Mouse (Mus musculus) ES-Bruce4 (cell line): ENCODE results near the gene Med28. TPM values are rescaled to one million over a fixed set of nuclear protein-coding genes. Genes with fewer than 3 reads are reported as not detected.

Experiments
- H3K27ac ChIP-seq: 2 replicates; pipeline ENCODE4 v1.5.1; 2012; ENCODE audit warnings: low read length, inconsistent platforms; ENCODE audit not compliant: insufficient read depth
- H3K27me3 ChIP-seq: 2 replicates; pipeline ENCODE4 v1.6.1; 2012; ENCODE audit warnings: mild to moderate bottlenecking, low read length, inconsistent platforms; ENCODE audit not compliant: control insufficient read depth, poor library complexity, insufficient read depth, severe bottlenecking
- H3K36me3 ChIP-seq: 2 replicates; pipeline ENCODE4 v1.6.1; 2012; ENCODE audit warnings: inconsistent platforms, mild to moderate bottlenecking, low read length, moderate library complexity; ENCODE audit not compliant: control insufficient read depth, poor library complexity, insufficient read depth, severe bottlenecking
- H3K4me1 ChIP-seq: one replicate; pipeline ENCODE4 v1.8.1; 2011; ENCODE audit warnings: low read length; ENCODE audit not compliant: control insufficient read depth, insufficient read depth
- H3K4me3 ChIP-seq: 2 replicates; pipeline ENCODE4 v1.5.1; 2011; ENCODE audit warnings: low read depth, mild to moderate bottlenecking, low read length
- H3K9ac ChIP-seq: 2 replicates; pipeline ENCODE4 v1.6.1; 2012; ENCODE audit warnings: low read depth, mild to moderate bottlenecking, inconsistent platforms; ENCODE audit not compliant: poor library complexity, severe bottlenecking
- H3K9me3 ChIP-seq: replicated peaks from 2 replicates; pipeline ENCODE4 v1.6.1; 2012; ENCODE audit warnings: mild to moderate bottlenecking, low read length, inconsistent platforms; ENCODE audit not compliant: control insufficient read depth, poor library complexity, insufficient read depth, severe bottlenecking
- CTCF ChIP-seq: IDR thresholded peaks from one replicate; pipeline ENCODE4 v1.8.1; 2011; ENCODE audit warnings: low read depth, low read length
- EP300 ChIP-seq: IDR thresholded peaks from 2 replicates; pipeline ENCODE4 v1.6.1; 2011; ENCODE audit warnings: low read depth, low read length; ENCODE audit not compliant: insufficient read depth
- POLR2A ChIP-seq: IDR thresholded peaks from one replicate; pipeline ENCODE4 v1.8.1; 2011; ENCODE audit warnings: low read length; ENCODE audit not compliant: insufficient read depth
- polyA plus RNA-seq: library from polyadenylated mRNA; stranded (reverse); fragments of >200 nt; gene quantifications from 2 replicates; pipeline ENCODE4 v1.2.4, GENCODE M21; 2011; ENCODE audit warnings: low read depth; ENCODE audit not compliant: missing spikeins, insufficient read depth, insufficient read length

The Med28 gene
- polyA plus RNA-seq, 1 experiment: 67.8 TPM

GRCm38 (mm10) chr5:45476288-45476687 is 43.7 kb upstream of the Med28 start:
- Histone ChIP-seq H3K4me3 (no peak overlapping the region), H3K9ac (no peak overlapping the region), H3K9me3 (no peaks in the 10 kb centered on the region), H3K27ac (no peak overlapping the region), H3K27me3 (no peaks in the 10 kb centered on the region; the same call in 1 of the 2 replicates), H3K36me3 (no peaks in the 10 kb centered on the region), H3K4me1 (no peaks in the 10 kb centered on the region)
- TF ChIP-seq POLR2A (no peak), CTCF (no peak), EP300 (no peak)

GRCm38 (mm10) chr5:45477601-45478000 is 42.4 kb upstream of the Med28 start:
- Histone ChIP-seq H3K4me1 (no peaks in the 10 kb centered on the region), H3K27ac (no peak overlapping the region), H3K9me3 (no peaks in the 10 kb centered on the region), H3K4me3 (no peak overlapping the region), H3K27me3 (no peaks in the 10 kb centered on the region; the same call in 1 of the 2 replicates), H3K9ac (no peak overlapping the region), H3K36me3 (no peaks in the 10 kb centered on the region)
- TF ChIP-seq POLR2A (no peak), EP300 (no peak), CTCF (no peak)

- Histone ChIP-seq H3K9me3 (no peaks in the 10 kb centered on the region), H3K9ac (no peak overlapping the region), H3K4me3 (no peak overlapping the region), H3K27ac (no peak overlapping the region), H3K36me3 (no peaks in the 10 kb centered on the region), H3K4me1 (no peaks in the 10 kb centered on the region), H3K27me3 (no peaks in the 10 kb centered on the region)
- TF ChIP-seq CTCF (no peak), EP300 (no peak), POLR2A (no peak)
These were observed 40.0 kb upstream of the Med28 start for GRCm38 (mm10) chr5:45480066-45480465.

- H3K27ac ChIP-seq: no peak overlapping the region
- H3K27me3 ChIP-seq: no peaks in the 10 kb centered on the region
- H3K4me3 ChIP-seq: no peak overlapping the region
- no peak for TF ChIP-seq POLR2A
- TF ChIP-seq CTCF: no peak
- no peak for TF ChIP-seq EP300
- H3K9me3 ChIP-seq: no peaks in the 10 kb centered on the region
- no peaks in the 10 kb centered on the region for H3K36me3 ChIP-seq
- no peaks in the 10 kb centered on the region for H3K4me1 ChIP-seq
- no peak overlapping the region for H3K9ac ChIP-seq
These were observed 38.9 kb upstream of the Med28 start for GRCm38 (mm10) chr5:45481125-45481524.

GRCm38 (mm10) chr5:45482607-45483006 is 37.4 kb upstream of the Med28 start:
- H3K9me3 ChIP-seq: no peaks in the 10 kb centered on the region

GRCm38 (mm10) chr5:45483654-45484053 is 36.4 kb upstream of the Med28 start:
- Histone ChIP-seq H3K4me3 (no peak overlapping the region), H3K4me1 (no peaks in the 10 kb centered on the region), H3K27me3 (no peaks in the 10 kb centered on the region), H3K27ac (no peak overlapping the region), H3K9ac (no peak overlapping the region), H3K36me3 (no peaks in the 10 kb centered on the region), H3K9me3 (no peaks in the 10 kb centered on the region)
- no peak for TF ChIP-seq EP300
- TF ChIP-seq POLR2A: no peak
- no peak for TF ChIP-seq CTCF

More at GRCm38 (mm10) chr5:45482607-45483006, 37.4 kb upstream of the Med28 start:
- TF ChIP-seq CTCF (no peak), POLR2A (no peak), EP300 (no peak)
- Histone ChIP-seq H3K36me3 (no peaks in the 10 kb centered on the region), H3K4me3 (no peak overlapping the region), H3K9ac (no peak overlapping the region), H3K4me1 (no peaks in the 10 kb centered on the region), H3K27ac (no peak overlapping the region), H3K27me3 (no peaks in the 10 kb centered on the region)
